Mouse (Mus musculus): Measurements from ENCODE around the gene Mep1a. TPM values are rescaled to one million over a fixed set of nuclear protein-coding genes. Genes with fewer than 3 reads are reported as not detected.

The Mep1a gene
- polyA plus RNA-seq, 1 experiment from 2014 or later = 126 TPM

DNA sequence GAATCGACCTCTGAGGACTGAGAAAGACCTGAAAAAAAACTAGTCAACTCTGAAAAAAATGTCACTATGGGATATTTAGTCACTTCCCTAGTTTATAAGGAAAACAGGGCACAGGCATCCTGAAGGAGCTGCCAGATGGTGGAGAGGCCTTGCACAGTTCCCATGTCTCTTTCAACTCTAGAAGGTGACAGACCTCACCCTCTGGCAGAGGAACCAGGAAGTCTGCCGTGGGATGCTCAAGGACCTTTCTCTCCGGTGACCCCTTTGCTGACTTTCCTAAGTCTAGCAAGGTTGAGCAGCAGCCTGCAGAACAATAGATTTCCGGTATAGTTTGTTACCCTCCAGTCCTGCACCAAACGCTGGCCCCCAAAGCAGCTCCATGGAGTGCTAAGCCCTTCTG is 70.9 kb downstream of the Mep1a start:
- ATAC-seq (replicated peaks; ENCODE audit: low FRiP score, low read depth) (no peak), DNase-seq (ENCODE audit: low spot score) (peak; percentile 53)
- 26% methylated on average over 5 of the region's 5 CpGs for WGBS
- Histone ChIP-seq H3K27ac (no peak overlapping the region), H3K4me2 (ENCODE audit: low read length) (no peak overlapping the region), H3K27me3 (ENCODE audit: insufficient read depth, low read length) (no peaks in the 10 kb centered on the region), H3K36me3 (ENCODE audit: insufficient read depth, low read length) (no peaks in the 10 kb centered on the region), H3K4me1 (replicated peaks; ENCODE audit: insufficient read depth, low read length) (no peaks in the 10 kb centered on the region), H3K9ac (ENCODE audit: low read depth, low read length) (no peak overlapping the region), H3K4me3 (replicated peaks; ENCODE audit: low read depth, low read length) (no peak overlapping the region), H3K9me3 (replicated peaks; ENCODE audit: low read length) (no peaks in the 10 kb centered on the region)
- TF ChIP-seq CTCF (IDR thresholded peaks at IDR 0.05; ENCODE audit: low read depth) = no peak

Other genes starting within 250 kb of the Mep1a start
- gene Adgrf1, start 232.5 kb downstream of the Mep1a start, polyA plus RNA-seq (2015; fragmentation: Nextera tagmentation; extraction: Ambion mirVana) = 0.96 and 1.4 TPM in 2 replicates
- gene Adgrf5, start 142.4 kb downstream of the Mep1a start, polyA plus RNA-seq (2015; fragmentation: Nextera tagmentation; extraction: Ambion mirVana) = 15.4 and 17.3 TPM in 2 replicates
- 0.46 and 0.54 TPM in 2 replicates for gene Ankrd66, start 40.8 kb upstream of the Mep1a start, polyA plus RNA-seq (2015; fragmentation: Nextera tagmentation; extraction: Ambion mirVana)
- 80.3 and 88.8 TPM in 2 replicates for gene Pla2g7, start 65.3 kb upstream of the Mep1a start, polyA plus RNA-seq (2015; fragmentation: Nextera tagmentation; extraction: Ambion mirVana)
- 0.26 and 0.58 TPM in 2 replicates for gene Tdrd6, start 127.5 kb upstream of the Mep1a start, polyA plus RNA-seq (2015; fragmentation: Nextera tagmentation; extraction: Ambion mirVana)
- gene Slc25a27, start 164.4 kb upstream of the Mep1a start, polyA plus RNA-seq (2015; fragmentation: Nextera tagmentation; extraction: Ambion mirVana) = 6.8 and 7.3 TPM in 2 replicates
- gene Cyp39a1, start 164.6 kb upstream of the Mep1a start, polyA plus RNA-seq (2015; fragmentation: Nextera tagmentation; extraction: Ambion mirVana) = 24.0 and 25.0 TPM in 2 replicates

Measured in kidney, postnatal 0 days (tissue).